Mouse (Mus musculus) layer of hippocampus, postnatal 36 days (tissue): ENCODE measurements at regions not wholly inside any gene's neighbourhood (a gene's known extent, or its start where the extent isn't known, plus 50 kb on each side); places are given as distances from the start of the nearest gene placed in this dataset.
A peak's percentile ranks its signal among the peaks of the same experiment; 100 is the strongest.

Experiments
- DNase-seq, 2 experiments: peaks; one replicate each; pipeline ENCODE4 v3.0.0; 2022

- DNase-seq, result no peak
These were observed 74.0 kb downstream of the Rhcg start for GRCm38 (mm10) chr7:79543231-79544071.

- no peak for DNase-seq
These were observed 75.0 kb downstream of the Rhcg start for GRCm38 (mm10) chr7:79542379-79543015.

- DNase-seq, result no peak
These were observed 74.1 kb upstream of the Polg start for GRCm38 (mm10) chr7:79540246-79540645.

GRCm38 (mm10) chr7:79539426-79539825, 73.3 kb upstream of the Polg start:
- no peak for DNase-seq

- DNase-seq, result peak in 1 of 2 experiments; percentile 64
These were observed 70.0 kb upstream of the Polg start for GRCm38 (mm10) chr7:79536157-79536641.

- peak in 1 of 2 experiments; percentile 57 for DNase-seq
These were observed 69.3 kb upstream of the Polg start for GRCm38 (mm10) chr7:79535251-79536111.

- DNase-seq, result no peak
These were observed 68.7 kb upstream of the Polg start for GRCm38 (mm10) chr7:79534819-79535218.

GRCm38 (mm10) chr7:79534381-79534780, 68.2 kb upstream of the Polg start:
- no peak for DNase-seq

- no peak for DNase-seq
These were observed 66.5 kb upstream of the Polg start for GRCm38 (mm10) chr7:79532626-79533140.

- peak in 1 of 2 experiments; percentile 60 for DNase-seq
These were observed 65.6 kb upstream of the Polg start for GRCm38 (mm10) chr7:79531551-79532356.

- no peak for DNase-seq
These were observed 65.0 kb upstream of the Polg start for GRCm38 (mm10) chr7:79531142-79531541.

- no peak for DNase-seq
These were observed 63.3 kb upstream of the Polg start for GRCm38 (mm10) chr7:79529480-79529879.

- DNase-seq, result no peak
These were observed 61.8 kb upstream of the Polg start for GRCm38 (mm10) chr7:79527984-79528383.

GRCm38 (mm10) chr7:79525690-79526630, 59.8 kb upstream of the Polg start:
- no peak for DNase-seq

GRCm38 (mm10) chr7:79524921-79525320, 58.8 kb upstream of the Polg start:
- no peak for DNase-seq

GRCm38 (mm10) chr7:79523696-79524095, 57.5 kb upstream of the Polg start:
- no peak for DNase-seq

GRCm38 (mm10) chr7:79522046-79522445, 55.9 kb upstream of the Polg start:
- DNase-seq, result no peak

- DNase-seq, result no peak
These were observed 55.1 kb upstream of the Polg start for GRCm38 (mm10) chr7:79521259-79521658.

- DNase-seq, result no peak
These were observed 54.1 kb upstream of the Polg start for GRCm38 (mm10) chr7:79520222-79520710.

- no peak for DNase-seq
These were observed 52.8 kb upstream of the Polg start for GRCm38 (mm10) chr7:79518928-79519327.
